Mouse (Mus musculus): Measurements from ENCODE around the gene Amer1. TPM values are rescaled to one million over a fixed set of nuclear protein-coding genes. Genes with fewer than 3 reads are reported as not detected.

Amer1 gene
- polyA plus RNA-seq, 1 experiment from 2014 or later = 8.5 TPM

DNA sequence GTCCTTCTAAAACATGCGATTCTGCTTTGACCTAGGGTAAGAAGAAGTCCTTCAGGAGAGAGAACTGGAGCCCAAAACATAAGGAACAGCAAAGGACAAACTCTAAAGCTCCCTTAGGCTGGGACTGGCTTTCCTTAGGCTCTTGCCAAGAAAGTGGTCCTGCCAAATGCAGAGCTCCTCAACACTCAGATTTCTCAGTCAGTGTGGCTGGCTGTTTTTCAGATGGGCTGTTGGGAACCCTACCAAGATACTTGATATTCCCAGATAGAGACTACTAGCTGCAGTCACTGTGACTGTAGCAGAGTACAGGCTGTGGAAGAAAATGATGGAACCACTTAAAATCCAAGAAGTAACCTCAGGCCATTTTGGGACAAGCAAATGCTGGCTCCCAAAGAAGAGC, 7.4 kb downstream of the Amer1 start:
- H3K9ac ChIP-seq (ENCODE audit: low read length) = no peak overlapping the region
- H3K9me3 ChIP-seq (ENCODE audit: control insufficient read depth, low read length) = no peaks in the 10 kb centered on the region
- H3K4me2 ChIP-seq = no peak overlapping the region
- DNase-seq (ENCODE audit: low spot score, missing footprints) (no peak), ATAC-seq (ENCODE audit: low FRiP score) (no peak)
- H3K4me1 ChIP-seq (ENCODE audit: control insufficient read depth, insufficient read depth, low read length) = no peaks in the 10 kb centered on the region; the same call in 1 of the 2 replicates
- H3K27ac ChIP-seq (ENCODE audit: low read depth, low read length) = no peak overlapping the region
- 84% methylated on average over 1 of the region's 1 CpGs for WGBS
- no peak overlapping the region for H3K4me3 ChIP-seq (ENCODE audit: low read depth, low read length)
- no peaks in the 10 kb centered on the region for H3K36me3 ChIP-seq (ENCODE audit: control insufficient read depth, insufficient read depth, low read length)
- no peaks in the 10 kb centered on the region for H3K27me3 ChIP-seq (ENCODE audit: control insufficient read depth, insufficient read depth, low read length)

DNA sequence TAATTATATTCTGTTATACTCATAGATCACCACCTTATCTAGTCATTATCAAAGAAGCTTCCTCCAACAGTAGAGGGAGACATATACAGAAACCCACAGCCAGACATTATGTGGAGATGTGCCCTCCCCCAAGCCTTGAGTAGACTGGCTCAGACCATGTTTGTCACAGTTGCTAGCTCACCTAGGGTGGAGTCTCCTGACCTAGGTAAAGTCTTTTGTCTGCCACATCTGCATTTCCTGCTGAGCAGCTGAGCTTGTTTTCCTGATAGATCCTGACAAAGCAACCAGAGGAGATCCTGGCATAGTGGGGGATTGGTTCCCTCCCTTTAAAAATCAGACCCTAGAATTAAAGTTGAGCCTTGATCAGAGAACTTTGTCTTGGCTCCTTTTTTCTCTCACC, 71.6 kb downstream of the Amer1 start:
- no peaks in the 10 kb centered on the region for H3K36me3 ChIP-seq (ENCODE audit: control insufficient read depth, insufficient read depth, low read length)
- ATAC-seq (ENCODE audit: low FRiP score) = no peak
- no peak overlapping the region for H3K9ac ChIP-seq (ENCODE audit: low read length)
- no peaks in the 10 kb centered on the region for H3K4me1 ChIP-seq (ENCODE audit: control insufficient read depth, insufficient read depth, low read length)
- H3K4me3 ChIP-seq (ENCODE audit: low read depth, low read length) = no peak overlapping the region
- H3K9me3 ChIP-seq (ENCODE audit: control insufficient read depth, low read length) = no peaks in the 10 kb centered on the region
- DNase-seq (ENCODE audit: low spot score, missing footprints) = no peak
- no peaks in the 10 kb centered on the region for H3K27me3 ChIP-seq (ENCODE audit: control insufficient read depth, insufficient read depth, low read length)
- H3K27ac ChIP-seq (ENCODE audit: low read depth, low read length) = no peak overlapping the region
- no peak overlapping the region for H3K4me2 ChIP-seq

Other genes starting within 250 kb of the Amer1 start
- 11.6 and 13.7 TPM in 2 replicates for gene Arhgef9, start 248.0 kb downstream of the Amer1 start, polyA plus RNA-seq (2014; fragmentation: Nextera tagmentation; extraction: Ambion mirVana)
- 0.22 TPM in 1 of 2 replicates, not detected in the other for gene Asb12, start 113.1 kb upstream of the Amer1 start, polyA plus RNA-seq (2014; fragmentation: Nextera tagmentation; extraction: Ambion mirVana)
- not detected in 2 replicates for gene Pfn5, start 113.2 kb upstream of the Amer1 start, polyA plus RNA-seq (2014; fragmentation: Nextera tagmentation; extraction: Ambion mirVana)
- 50.6 and 54.7 TPM in 2 replicates for gene Zc4h2, start 213.6 kb upstream of the Amer1 start, polyA plus RNA-seq (2014; fragmentation: Nextera tagmentation; extraction: Ambion mirVana)